Mouse (Mus musculus): ENCODE measurements around the gene Bmi1.

DNA sequence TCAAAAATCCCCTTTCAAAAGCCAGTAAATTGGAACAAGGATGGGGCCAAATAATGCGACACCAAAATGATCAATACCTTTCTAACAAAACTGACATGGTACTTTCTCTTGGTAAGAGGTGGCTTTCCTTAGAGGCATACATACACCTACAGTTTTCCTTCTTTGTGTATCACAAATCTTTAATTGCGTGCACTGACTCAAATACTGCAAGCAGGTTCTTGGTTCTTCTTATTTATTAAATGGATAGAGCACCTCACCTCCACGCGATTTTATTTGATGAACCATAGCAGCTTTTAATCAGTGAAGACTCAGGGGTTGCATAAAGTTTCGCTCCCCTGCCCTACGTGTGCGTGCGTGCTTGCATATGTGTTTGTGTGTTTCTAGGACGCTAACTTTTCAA, 13.9 kb downstream of the Bmi1 start:
- no peak for TF ChIP-seq MAX (IDR thresholded peaks at IDR 0.05; ENCODE audit: low read length)
- no peak for TF ChIP-seq POLR2A (IDR thresholded peaks at IDR 0.05; ENCODE audit: control insufficient read depth in 1 of 2, insufficient read depth in 1 of 2, low read depth in 1 of 2, low read length in 2 of 2, poor library complexity in 1 of 2)
- TF ChIP-seq EP300 (IDR thresholded peaks at IDR 0.05; ENCODE audit: low read depth in 1 of 2, low read length in 2 of 2), result no peak
- no peak for TF ChIP-seq BHLHE40 (IDR thresholded peaks at IDR 0.05; ENCODE audit: borderline replicate concordance, low read depth, low read length)
- TF ChIP-seq CTCF (IDR thresholded peaks at IDR 0.05 in 2 of 3, conservative IDR thresholded peaks at IDR 0.05 in 1 of 3; ENCODE audit: control insufficient read depth in 1 of 3, insufficient read depth in 1 of 3, low read depth in 2 of 3, low read length in 3 of 3, poor library complexity in 1 of 3, severe bottlenecking in 1 of 3), result no peak
- no peak for TF ChIP-seq USF1 (IDR thresholded peaks at IDR 0.05; ENCODE audit: low read depth, low read length)
- TF ChIP-seq ZKSCAN1 (IDR thresholded peaks at IDR 0.05; ENCODE audit: low read depth, low read length), result no peak
- no peak for TF ChIP-seq MEF2A (IDR thresholded peaks at IDR 0.05; ENCODE audit: extremely low read depth, insufficient replicate concordance, low read depth, low read length, poor library complexity, severe bottlenecking)
- TF ChIP-seq MYC (IDR thresholded peaks at IDR 0.05; ENCODE audit: low read depth, low read length), result no peak
- no peak for TF ChIP-seq MAZ (IDR thresholded peaks at IDR 0.05; ENCODE audit: low read depth, low read length)
- no peak for TF ChIP-seq GABPA (IDR thresholded peaks at IDR 0.05; ENCODE audit: low read depth, low read length)
- no peak for TF ChIP-seq TAL1 (IDR thresholded peaks at IDR 0.05; ENCODE audit: low read length)
- no peak for TF ChIP-seq POLR2AphosphoS2 (IDR thresholded peaks at IDR 0.05; ENCODE audit: low read length)
- TF ChIP-seq ELF1 (IDR thresholded peaks at IDR 0.05; ENCODE audit: low read depth, low read length), result no peak
